Mouse (Mus musculus): ENCODE measurements around the gene Nup210. TPM values are rescaled to one million over a fixed set of nuclear protein-coding genes. Genes with fewer than 3 reads are reported as not detected.

Gene Nup210
- polyA plus RNA-seq, 1 experiment from 2014 or later, result 7.1 TPM

GRCm38 (mm10) chr6:91153549-91154064 lies 37.0 kb upstream of the Nup210 start:
- no peak overlapping the region for H3K27ac ChIP-seq (replicated peaks in 1 of 2; ENCODE audit: control insufficient read depth in 1 of 2, insufficient read depth in 1 of 2, low read depth in 2 of 2, low read length in 2 of 2)
- ATAC-seq (ENCODE audit: insufficient number of reproducible peaks, insufficient read depth, low FRiP score, low read depth), result no peak
- H3K4me1 ChIP-seq (ENCODE audit: control insufficient read depth in 2 of 2, insufficient read depth in 2 of 2, low read length in 2 of 2), result peaks cover 10 to 33% of the 10 kb centered on the region in 2 experiments
- WGBS, result 7% methylated on average over 10 of the region's 10 CpGs
- no peak overlapping the region for H3K4me3 ChIP-seq (ENCODE audit: control insufficient read depth in 1 of 2, insufficient read depth in 1 of 2, low read depth in 1 of 2, low read length in 2 of 2)
- H3K36me3 ChIP-seq (ENCODE audit: control insufficient read depth, insufficient read depth, low read length), result no peaks in the 10 kb centered on the region
- H3K27me3 ChIP-seq (ENCODE audit: control insufficient read depth, insufficient read depth, low read length), result peaks cover 18% of the 10 kb centered on the region
- H3K9me3 ChIP-seq (ENCODE audit: control insufficient read depth, low read length), result no peaks in the 10 kb centered on the region
- H3K9ac ChIP-seq (ENCODE audit: low read length), result no peak overlapping the region
- H3K4me2 ChIP-seq (ENCODE audit: low read length), result peak overlapping the region; percentile 31; the same call in 1 of the 2 replicates

DNA sequence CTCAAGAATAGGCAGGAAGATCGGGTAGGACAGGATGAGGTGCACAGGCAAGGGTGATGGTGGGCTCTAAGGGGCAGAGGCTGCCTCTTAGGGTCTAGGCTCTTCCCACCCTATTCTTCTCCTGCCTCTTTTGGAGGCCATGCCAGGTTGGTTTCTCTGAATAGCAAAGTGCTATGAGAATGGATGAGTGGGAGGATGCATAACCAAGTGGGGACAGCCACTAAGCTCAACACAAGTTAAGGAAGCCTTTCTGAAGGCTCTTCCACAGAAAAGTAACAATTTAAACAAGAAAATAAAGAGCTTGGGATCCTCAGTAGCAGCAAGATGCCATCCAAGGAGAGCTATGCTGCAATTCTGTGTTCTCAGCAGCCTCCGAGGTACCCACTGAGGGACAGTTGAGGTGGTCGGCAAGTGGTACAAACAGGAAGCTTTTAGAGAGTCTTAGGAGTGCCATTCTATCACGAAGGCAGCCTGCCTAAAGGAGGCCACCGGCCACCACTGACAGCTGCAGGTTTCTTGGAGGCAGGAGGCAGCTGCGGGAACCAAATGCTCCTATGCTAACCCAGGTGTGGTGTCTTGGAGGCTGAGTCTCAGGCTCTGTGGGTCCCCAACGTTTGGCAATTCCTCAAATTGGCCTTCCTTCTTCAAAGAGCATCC lies 36.4 kb upstream of the Nup210 start:
- no peak for ATAC-seq (ENCODE audit: insufficient number of reproducible peaks, insufficient read depth, low FRiP score, low read depth)
- Histone ChIP-seq H3K4me2 (ENCODE audit: low read length) (0 out of 2 replicates have a peak overlapping the region, but pooled peaks have one; percentile 31), H3K9ac (ENCODE audit: low read length) (no peak overlapping the region), H3K4me1 (ENCODE audit: control insufficient read depth in 2 of 2, insufficient read depth in 2 of 2, low read length in 2 of 2) (peaks cover 10 to 29% of the 10 kb centered on the region in 2 experiments), H3K36me3 (ENCODE audit: control insufficient read depth, insufficient read depth, low read length) (no peaks in the 10 kb centered on the region), H3K27me3 (ENCODE audit: control insufficient read depth, insufficient read depth, low read length) (peaks cover 18% of the 10 kb centered on the region), H3K9me3 (ENCODE audit: control insufficient read depth, low read length) (no peaks in the 10 kb centered on the region), H3K27ac (replicated peaks in 1 of 2; ENCODE audit: control insufficient read depth in 1 of 2, insufficient read depth in 1 of 2, low read depth in 2 of 2, low read length in 2 of 2) (no peak overlapping the region), H3K4me3 (ENCODE audit: control insufficient read depth in 1 of 2, insufficient read depth in 1 of 2, low read depth in 1 of 2, low read length in 2 of 2) (no peak overlapping the region)
- WGBS, result 45% methylated on average over 7 of the region's 7 CpGs

GRCm38 (mm10) chr6:91147152-91147770 lies 30.6 kb upstream of the Nup210 start:
- no peak overlapping the region for H3K9ac ChIP-seq (ENCODE audit: low read length)
- no peaks in the 10 kb centered on the region for H3K27me3 ChIP-seq (ENCODE audit: control insufficient read depth, insufficient read depth, low read length)
- no peak overlapping the region for H3K4me3 ChIP-seq (ENCODE audit: control insufficient read depth in 1 of 2, insufficient read depth in 1 of 2, low read depth in 1 of 2, low read length in 2 of 2)
- no peaks in the 10 kb centered on the region for H3K4me1 ChIP-seq (ENCODE audit: control insufficient read depth in 2 of 2, insufficient read depth in 2 of 2, low read length in 2 of 2)
- WGBS, result 81% methylated on average over 2 of the region's 2 CpGs
- H3K4me2 ChIP-seq (ENCODE audit: low read length), result no peak overlapping the region
- H3K27ac ChIP-seq (replicated peaks in 1 of 2; ENCODE audit: control insufficient read depth in 1 of 2, insufficient read depth in 1 of 2, low read depth in 2 of 2, low read length in 2 of 2), result no peak overlapping the region
- no peak for ATAC-seq (ENCODE audit: insufficient number of reproducible peaks, insufficient read depth, low FRiP score, low read depth)
- H3K36me3 ChIP-seq (ENCODE audit: control insufficient read depth, insufficient read depth, low read length), result no peaks in the 10 kb centered on the region
- H3K9me3 ChIP-seq (ENCODE audit: control insufficient read depth, low read length), result peaks cover 3% of the 10 kb centered on the region; the same call in 1 of the 2 replicates

GRCm38 (mm10) chr6:91146443-91147151 lies 30.0 kb upstream of the Nup210 start:
- Histone ChIP-seq H3K27ac (replicated peaks in 1 of 2; ENCODE audit: control insufficient read depth in 1 of 2, insufficient read depth in 1 of 2, low read depth in 2 of 2, low read length in 2 of 2) (no peak overlapping the region), H3K4me2 (ENCODE audit: low read length) (no peak overlapping the region), H3K9me3 (ENCODE audit: control insufficient read depth, low read length) (peaks cover 3% of the 10 kb centered on the region; the same call in 1 of the 2 replicates), H3K27me3 (ENCODE audit: control insufficient read depth, insufficient read depth, low read length) (no peaks in the 10 kb centered on the region), H3K4me3 (ENCODE audit: control insufficient read depth in 1 of 2, insufficient read depth in 1 of 2, low read depth in 1 of 2, low read length in 2 of 2) (no peak overlapping the region), H3K9ac (ENCODE audit: low read length) (no peak overlapping the region), H3K4me1 (ENCODE audit: control insufficient read depth in 2 of 2, insufficient read depth in 2 of 2, low read length in 2 of 2) (no peaks in the 10 kb centered on the region), H3K36me3 (ENCODE audit: control insufficient read depth, insufficient read depth, low read length) (no peaks in the 10 kb centered on the region)
- ATAC-seq (ENCODE audit: insufficient number of reproducible peaks, insufficient read depth, low FRiP score, low read depth), result no peak
- 44% methylated on average over 5 of the region's 5 CpGs for WGBS

GRCm38 (mm10) chr6:91145572-91145971 lies 28.9 kb upstream of the Nup210 start:
- no peak overlapping the region for H3K4me2 ChIP-seq (ENCODE audit: low read length)
- no peaks in the 10 kb centered on the region for H3K36me3 ChIP-seq (ENCODE audit: control insufficient read depth, insufficient read depth, low read length)
- peaks cover 3% of the 10 kb centered on the region; the same call in 1 of the 2 replicates for H3K9me3 ChIP-seq (ENCODE audit: control insufficient read depth, low read length)
- no peaks in the 10 kb centered on the region for H3K4me1 ChIP-seq (ENCODE audit: control insufficient read depth in 2 of 2, insufficient read depth in 2 of 2, low read length in 2 of 2)
- no peak for ATAC-seq (ENCODE audit: insufficient number of reproducible peaks, insufficient read depth, low FRiP score, low read depth)
- no peaks in the 10 kb centered on the region for H3K27me3 ChIP-seq (ENCODE audit: control insufficient read depth, insufficient read depth, low read length)
- no peak overlapping the region for H3K27ac ChIP-seq (replicated peaks in 1 of 2; ENCODE audit: control insufficient read depth in 1 of 2, insufficient read depth in 1 of 2, low read depth in 2 of 2, low read length in 2 of 2)
- no peak overlapping the region for H3K4me3 ChIP-seq (ENCODE audit: control insufficient read depth in 1 of 2, insufficient read depth in 1 of 2, low read depth in 1 of 2, low read length in 2 of 2)
- H3K9ac ChIP-seq (ENCODE audit: low read length), result no peak overlapping the region
- 61% methylated on average over 5 of the region's 5 CpGs for WGBS

- Histone ChIP-seq H3K36me3 (ENCODE audit: control insufficient read depth, insufficient read depth, low read length) (no peaks in the 10 kb centered on the region), H3K4me3 (ENCODE audit: control insufficient read depth in 1 of 2, insufficient read depth in 1 of 2, low read depth in 1 of 2, low read length in 2 of 2) (no peak overlapping the region), H3K4me1 (ENCODE audit: control insufficient read depth in 2 of 2, insufficient read depth in 2 of 2, low read length in 2 of 2) (no peaks in the 10 kb centered on the region), H3K27me3 (ENCODE audit: control insufficient read depth, insufficient read depth, low read length) (no peaks in the 10 kb centered on the region), H3K27ac (replicated peaks in 1 of 2; ENCODE audit: control insufficient read depth in 1 of 2, insufficient read depth in 1 of 2, low read depth in 2 of 2, low read length in 2 of 2) (no peak overlapping the region), H3K4me2 (ENCODE audit: low read length) (no peak overlapping the region), H3K9ac (ENCODE audit: low read length) (no peak overlapping the region), H3K9me3 (ENCODE audit: control insufficient read depth, low read length) (peaks cover 3% of the 10 kb centered on the region; the same call in 1 of the 2 replicates)
- no peak for ATAC-seq (ENCODE audit: insufficient number of reproducible peaks, insufficient read depth, low FRiP score, low read depth)
- WGBS, result 75% methylated on average over 3 of the region's 3 CpGs
Measured at GRCm38 (mm10) chr6:91145056-91145455, 28.4 kb upstream of the Nup210 start.

DNA sequence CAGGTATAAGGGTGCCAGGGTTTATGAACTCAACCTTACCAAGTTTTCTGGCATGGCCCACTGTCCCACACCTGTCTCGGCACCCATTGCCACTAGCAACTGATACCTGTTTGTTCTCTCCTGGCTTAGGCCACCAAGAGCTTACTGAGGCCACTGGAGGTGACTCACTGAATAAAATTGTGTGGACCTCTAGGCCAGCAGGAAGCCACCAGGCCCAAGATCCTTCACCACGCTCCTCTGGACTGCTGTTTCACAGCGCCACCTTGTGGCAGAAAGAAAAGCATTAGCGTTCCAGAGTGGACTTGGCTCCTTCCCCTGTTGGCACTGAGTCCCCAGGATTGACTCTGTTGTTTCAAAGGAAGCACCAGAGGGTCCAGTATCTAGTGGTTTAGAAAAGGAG lies 23.2 kb upstream of the Nup210 start:
- ATAC-seq (ENCODE audit: insufficient number of reproducible peaks, insufficient read depth, low FRiP score, low read depth), result no peak
- no peaks in the 10 kb centered on the region for H3K27me3 ChIP-seq (ENCODE audit: control insufficient read depth, insufficient read depth, low read length)
- 25% methylated on average over 4 of the region's 4 CpGs for WGBS

More for the DNA sequence above, 23.2 kb upstream of the Nup210 start:
- Histone ChIP-seq H3K27ac (replicated peaks in 1 of 2; ENCODE audit: control insufficient read depth in 1 of 2, insufficient read depth in 1 of 2, low read depth in 2 of 2, low read length in 2 of 2) (no peak overlapping the region), H3K4me1 (ENCODE audit: control insufficient read depth in 2 of 2, insufficient read depth in 2 of 2, low read length in 2 of 2) (peaks cover 3% of the 10 kb centered on the region in 2 experiments; a peak in 1 of 4 replicates), H3K4me3 (ENCODE audit: control insufficient read depth in 1 of 2, insufficient read depth in 1 of 2, low read depth in 1 of 2, low read length in 2 of 2) (no peak overlapping the region), H3K4me2 (ENCODE audit: low read length) (no peak overlapping the region), H3K9me3 (ENCODE audit: control insufficient read depth, low read length) (no peaks in the 10 kb centered on the region), H3K9ac (ENCODE audit: low read length) (no peak overlapping the region), H3K36me3 (ENCODE audit: control insufficient read depth, insufficient read depth, low read length) (no peaks in the 10 kb centered on the region)

Data from heart, embryonic 14.5 days (tissue).